Mouse (Mus musculus) bone marrow macrophage, adult 2 months (primary cell): ENCODE data around the gene Ptchd3.

Experiments
- CTCF ChIP-seq: IDR thresholded peaks from 2 replicates; pipeline ENCODE4 v1.5.1; 2012; ENCODE audit warnings: low read depth, mild to moderate bottlenecking, low read length, moderate library complexity
- POLR2A ChIP-seq: IDR thresholded peaks from 2 replicates; pipeline ENCODE4 v1.6.1; 2012; ENCODE audit warnings: mild to moderate bottlenecking, low read depth, low read length, borderline replicate concordance

DNA sequence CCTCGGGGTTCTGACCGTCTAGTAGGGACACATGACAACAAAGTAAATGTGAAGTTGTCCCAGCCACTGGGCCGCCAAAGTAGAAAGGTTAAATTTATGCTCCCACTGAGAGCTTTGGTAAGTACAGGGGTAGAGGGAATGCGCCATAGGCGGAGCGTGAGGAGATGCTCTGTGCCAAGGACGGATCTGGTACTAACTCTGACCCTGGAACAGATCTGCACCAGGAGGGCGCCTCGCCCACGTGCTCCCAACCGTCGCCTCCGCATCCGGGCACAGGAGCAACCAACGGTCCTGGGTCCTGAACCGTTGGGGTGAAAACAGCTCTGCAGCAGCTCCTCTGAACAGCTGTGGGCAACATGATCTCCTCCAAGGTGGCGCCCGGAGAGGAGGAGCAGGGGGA is at the start of gene Ptchd3:
- TF ChIP-seq POLR2A (no peak), CTCF (no peak)
